Mouse (Mus musculus): ENCODE measurements at regions not wholly inside any gene's neighbourhood (a gene's known extent, or its start where the extent isn't known, plus 50 kb on each side); places are given as distances from the start of the nearest gene placed in this dataset.

DNA sequence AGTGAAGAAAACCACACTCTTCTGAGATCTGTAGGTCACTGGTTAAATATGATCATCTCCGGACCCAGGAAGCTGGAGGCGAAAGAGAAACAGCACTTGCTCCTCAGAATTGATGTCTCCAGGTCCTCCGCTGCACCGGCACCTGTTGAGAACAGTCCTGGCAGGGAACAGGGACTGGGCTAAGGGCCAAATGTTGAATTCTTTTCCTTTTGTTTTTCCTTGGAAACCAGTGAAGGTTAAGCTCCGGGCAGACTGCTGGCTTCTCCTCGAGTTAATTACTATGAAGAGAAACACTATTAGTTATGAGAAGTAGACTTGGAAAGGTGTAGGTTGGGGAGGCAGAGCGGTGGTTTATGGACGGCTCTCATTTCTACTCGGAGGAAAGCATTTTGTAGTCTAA is 242.7 kb downstream of the Rngtt start:
- DNase-seq, result no peak
- WGBS, result 52% methylated on average over 9 of the region's 9 CpGs
- Histone ChIP-seq H3K4me3 (replicated peaks; ENCODE audit: extremely low read depth, low read depth, low read length) (no peak overlapping the region), H3K4me1 (ENCODE audit: control insufficient read depth, insufficient read depth, low read length) (no peaks in the 10 kb centered on the region)
- TF ChIP-seq POLR2A (IDR thresholded peaks at IDR 0.05; ENCODE audit: borderline replicate concordance, extremely low read depth, low read depth, low read length) (no peak), CTCF (IDR thresholded peaks at IDR 0.05; ENCODE audit: insufficient read depth, low read length) (no peak)

DNA sequence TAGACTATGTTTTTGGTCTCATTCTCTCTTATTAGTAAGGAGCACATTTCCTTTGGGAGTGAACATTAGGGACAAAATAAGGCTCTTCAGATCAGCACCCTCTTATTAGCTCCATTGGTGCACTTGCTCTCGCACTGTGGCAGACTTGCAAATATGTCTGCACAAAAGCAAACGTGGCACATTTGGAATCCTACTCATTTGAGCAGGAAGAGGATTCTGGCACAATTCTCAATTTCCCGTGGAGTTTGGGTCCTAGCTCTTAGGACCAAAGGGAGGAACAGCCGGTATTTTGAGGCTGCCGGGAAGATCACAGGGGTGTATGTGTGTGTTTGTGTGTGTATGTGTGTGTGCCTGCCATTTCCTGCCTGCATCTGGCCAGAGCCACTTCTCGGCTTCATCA is 244.5 kb downstream of the Rngtt start:
- Histone ChIP-seq H3K4me1 (ENCODE audit: control insufficient read depth, insufficient read depth, low read length) (no peaks in the 10 kb centered on the region), H3K4me3 (replicated peaks; ENCODE audit: extremely low read depth, low read depth, low read length) (no peak overlapping the region)
- no peak for TF ChIP-seq POLR2A (IDR thresholded peaks at IDR 0.05; ENCODE audit: borderline replicate concordance, extremely low read depth, low read depth, low read length)
- no peak for TF ChIP-seq CTCF (IDR thresholded peaks at IDR 0.05; ENCODE audit: insufficient read depth, low read length)
- 29% methylated on average over 6 of the region's 6 CpGs for WGBS
- DNase-seq, result no peak

DNA sequence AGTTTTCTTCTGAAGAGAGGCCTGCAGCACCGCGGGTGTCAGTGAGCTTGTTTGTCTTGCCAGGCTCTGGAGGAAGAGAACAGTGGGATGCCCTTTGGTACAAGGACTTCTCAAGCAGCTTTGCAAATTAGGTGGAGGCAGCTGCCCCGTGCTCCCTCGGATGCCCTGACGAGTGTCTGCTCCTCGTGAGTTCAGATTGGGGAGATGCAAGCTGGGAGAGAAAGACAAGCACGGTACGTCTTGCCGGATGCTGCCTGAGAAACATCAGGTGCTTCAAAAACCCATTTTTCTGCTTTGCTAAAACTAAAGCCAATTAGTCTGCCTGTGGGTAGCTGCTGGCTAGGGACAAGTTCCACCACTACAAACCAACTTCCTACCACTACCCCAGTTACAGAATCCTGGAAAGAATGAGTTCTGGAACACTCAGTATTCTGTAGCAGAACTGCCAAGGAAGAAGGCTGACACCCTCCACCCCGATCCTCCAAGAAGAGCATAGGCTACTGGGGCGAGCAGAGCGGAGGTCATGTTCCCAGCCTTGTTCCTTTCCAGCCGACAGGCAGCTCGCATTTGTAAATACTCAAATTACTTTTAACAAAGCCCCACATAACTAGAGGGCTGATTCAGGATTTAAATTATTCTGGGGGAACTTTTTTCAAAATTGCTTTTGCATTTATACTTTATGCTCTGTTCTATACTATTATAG is 245.3 kb downstream of the Rngtt start:
- Histone ChIP-seq H3K4me1 (ENCODE audit: control insufficient read depth, insufficient read depth, low read length) (no peaks in the 10 kb centered on the region), H3K4me3 (replicated peaks; ENCODE audit: extremely low read depth, low read depth, low read length) (no peak overlapping the region)
- DNase-seq, result no peak
- TF ChIP-seq POLR2A (IDR thresholded peaks at IDR 0.05; ENCODE audit: borderline replicate concordance, extremely low read depth, low read depth, low read length), result no peak
- no peak for TF ChIP-seq CTCF (IDR thresholded peaks at IDR 0.05; ENCODE audit: insufficient read depth, low read length)
- WGBS, result 27% methylated on average over 14 of the region's 14 CpGs

DNA sequence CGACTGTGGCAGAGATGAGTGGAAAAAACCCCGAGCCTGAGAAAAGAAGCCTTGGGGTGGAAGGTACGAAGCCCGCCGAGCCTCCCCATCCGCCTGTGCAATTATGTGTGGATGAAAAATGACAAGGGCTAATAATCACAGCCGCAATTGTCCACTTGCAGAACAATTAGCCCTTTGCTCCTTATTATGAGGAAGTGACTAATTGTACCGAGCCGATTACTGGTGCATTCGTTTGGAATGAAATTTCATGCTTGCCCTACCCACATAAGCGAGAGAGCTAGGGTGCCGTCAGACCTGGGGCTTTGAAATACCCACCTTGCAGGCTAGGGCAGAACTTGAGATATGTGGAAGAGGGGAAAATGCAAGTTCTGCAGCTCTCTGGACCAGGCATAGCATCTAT is 245.9 kb downstream of the Rngtt start:
- TF ChIP-seq CTCF (IDR thresholded peaks at IDR 0.05; ENCODE audit: insufficient read depth, low read length) (no peak), POLR2A (IDR thresholded peaks at IDR 0.05; ENCODE audit: borderline replicate concordance, extremely low read depth, low read depth, low read length) (no peak)
- Histone ChIP-seq H3K4me1 (ENCODE audit: control insufficient read depth, insufficient read depth, low read length) (no peaks in the 10 kb centered on the region), H3K4me3 (replicated peaks; ENCODE audit: extremely low read depth, low read depth, low read length) (no peak overlapping the region)
- DNase-seq, result no peak
- 58% methylated on average over 12 of the region's 12 CpGs for WGBS

DNA sequence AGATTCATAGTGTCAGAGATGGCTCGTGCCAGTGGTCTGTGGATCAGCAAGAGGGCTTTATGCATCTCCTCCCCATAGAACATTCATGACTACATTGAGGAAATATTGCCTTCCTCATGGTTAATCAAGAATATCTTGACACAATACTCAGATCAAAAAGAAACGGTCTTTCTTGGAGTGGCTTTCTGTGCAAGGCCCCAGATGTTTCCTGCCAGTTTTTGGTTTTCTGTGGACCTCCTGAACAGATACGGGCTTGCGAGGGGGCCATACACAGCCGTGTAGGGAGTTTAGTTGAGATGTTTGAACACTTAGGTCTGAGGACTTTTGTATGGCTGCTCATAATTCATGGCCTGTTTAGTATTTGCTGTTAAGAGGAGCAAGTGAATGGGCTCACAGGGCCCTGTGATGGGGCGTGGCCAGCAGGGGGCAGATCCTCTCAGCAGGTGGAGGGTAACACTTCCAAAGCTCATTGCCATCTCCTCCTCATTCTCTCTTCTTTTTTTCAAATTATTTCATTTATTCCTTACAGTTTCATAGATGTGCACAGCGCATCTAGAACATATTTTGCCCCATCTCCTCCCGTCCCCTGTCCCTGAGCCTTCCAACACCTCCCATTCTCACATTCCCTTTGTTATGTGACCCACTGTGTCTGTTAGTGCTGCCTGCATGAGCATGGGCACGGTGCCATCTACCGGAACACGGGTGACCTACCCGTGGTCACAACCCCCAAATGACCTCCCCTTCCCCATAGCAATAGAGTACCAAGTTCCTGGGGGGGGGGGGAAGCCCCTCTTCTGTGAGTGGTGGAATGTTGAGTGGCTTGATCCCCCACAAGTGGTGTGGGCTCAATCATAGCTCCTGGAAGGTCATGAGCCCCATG is 246.8 kb downstream of the Rngtt start:
- Histone ChIP-seq H3K4me1 (ENCODE audit: control insufficient read depth, insufficient read depth, low read length) (no peaks in the 10 kb centered on the region), H3K4me3 (replicated peaks; ENCODE audit: extremely low read depth, low read depth, low read length) (no peak overlapping the region)
- no peak for DNase-seq
- WGBS, result 67% methylated on average over 12 of the region's 12 CpGs
- no peak for TF ChIP-seq POLR2A (IDR thresholded peaks at IDR 0.05; ENCODE audit: borderline replicate concordance, extremely low read depth, low read depth, low read length)

DNA sequence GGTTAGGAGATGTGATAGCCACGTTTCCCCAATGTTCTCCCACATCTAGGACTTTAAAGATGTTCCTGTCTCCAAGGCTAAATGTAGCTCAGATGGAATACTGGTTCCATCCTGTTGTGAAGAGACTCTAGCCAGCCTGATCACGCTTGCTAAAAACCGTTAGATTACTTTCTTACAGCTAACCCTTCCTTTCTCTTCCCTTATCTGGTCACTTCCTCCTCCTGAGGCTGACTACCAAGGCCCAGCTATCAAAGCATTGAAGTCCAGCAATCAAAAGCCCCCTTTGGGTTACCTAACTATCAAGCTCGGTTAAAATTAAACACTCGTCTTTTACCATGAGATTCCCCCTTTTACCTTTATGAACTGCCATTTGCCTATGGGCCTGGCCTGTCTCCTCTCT is 260.2 kb downstream of the Rngtt start:
- Histone ChIP-seq H3K4me3 (replicated peaks; ENCODE audit: extremely low read depth, low read depth, low read length) (no peak overlapping the region), H3K4me1 (ENCODE audit: control insufficient read depth, insufficient read depth, low read length) (no peaks in the 10 kb centered on the region)
- DNase-seq, result no peak
- TF ChIP-seq CTCF (IDR thresholded peaks at IDR 0.05; ENCODE audit: insufficient read depth, low read length) (no peak), POLR2A (IDR thresholded peaks at IDR 0.05; ENCODE audit: borderline replicate concordance, extremely low read depth, low read depth, low read length) (no peak)
- WGBS, result 72% methylated on average over 5 of the region's 5 CpGs

DNA sequence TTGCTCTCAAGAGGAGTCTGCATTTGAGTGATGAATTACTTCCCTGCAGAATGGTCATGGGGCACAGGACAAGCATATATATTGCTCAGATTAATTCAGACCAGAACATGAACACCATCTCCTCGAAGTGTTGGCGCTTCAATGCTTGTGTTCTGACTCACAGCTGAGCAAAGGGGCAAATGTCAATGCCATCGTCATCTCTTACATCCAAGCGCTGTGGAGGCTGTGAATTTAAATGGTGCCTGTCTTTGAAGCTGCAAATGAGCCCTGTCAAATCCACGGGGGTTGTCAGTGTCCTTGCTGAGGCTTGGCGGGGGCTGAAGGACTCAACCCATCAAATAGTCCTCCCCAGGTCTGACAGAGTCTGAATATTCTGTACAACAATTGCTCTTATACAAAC is 261.2 kb downstream of the Rngtt start:
- DNase-seq, result no peak
- Histone ChIP-seq H3K4me1 (ENCODE audit: control insufficient read depth, insufficient read depth, low read length) (no peaks in the 10 kb centered on the region), H3K4me3 (replicated peaks; ENCODE audit: extremely low read depth, low read depth, low read length) (no peak overlapping the region)
- TF ChIP-seq POLR2A (IDR thresholded peaks at IDR 0.05; ENCODE audit: borderline replicate concordance, extremely low read depth, low read depth, low read length) (no peak), CTCF (IDR thresholded peaks at IDR 0.05; ENCODE audit: insufficient read depth, low read length) (no peak)
- 53% methylated on average over 6 of the region's 6 CpGs for WGBS

DNA sequence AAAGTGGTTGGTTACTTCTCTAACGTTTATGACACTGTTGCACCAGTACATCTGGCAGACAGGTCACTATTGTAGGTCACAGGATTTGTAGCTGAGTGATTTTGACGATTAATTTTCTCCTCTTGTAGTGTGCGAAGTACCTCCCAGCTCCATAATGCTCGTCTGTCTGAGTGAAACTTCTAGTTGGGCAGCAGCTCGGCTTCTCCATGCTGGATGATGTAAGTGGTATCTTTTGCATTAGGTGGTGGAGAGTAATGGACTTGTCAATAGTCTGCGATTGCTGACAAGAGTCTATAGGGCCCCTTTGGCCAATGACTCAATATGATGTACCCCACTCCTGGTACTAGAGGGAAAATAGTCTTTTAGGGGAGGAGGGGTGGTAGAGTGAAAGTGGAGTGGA is 267.5 kb downstream of the Rngtt start:
- TF ChIP-seq POLR2A (IDR thresholded peaks at IDR 0.05; ENCODE audit: borderline replicate concordance, extremely low read depth, low read depth, low read length) (no peak), CTCF (IDR thresholded peaks at IDR 0.05; ENCODE audit: insufficient read depth, low read length) (no peak)
- no peak for DNase-seq
- WGBS, result 89% methylated on average over 6 of the region's 6 CpGs
- H3K4me3 ChIP-seq (replicated peaks; ENCODE audit: extremely low read depth, low read depth, low read length), result no peak overlapping the region
- H3K4me1 ChIP-seq (ENCODE audit: control insufficient read depth, insufficient read depth, low read length), result no peaks in the 10 kb centered on the region

DNA sequence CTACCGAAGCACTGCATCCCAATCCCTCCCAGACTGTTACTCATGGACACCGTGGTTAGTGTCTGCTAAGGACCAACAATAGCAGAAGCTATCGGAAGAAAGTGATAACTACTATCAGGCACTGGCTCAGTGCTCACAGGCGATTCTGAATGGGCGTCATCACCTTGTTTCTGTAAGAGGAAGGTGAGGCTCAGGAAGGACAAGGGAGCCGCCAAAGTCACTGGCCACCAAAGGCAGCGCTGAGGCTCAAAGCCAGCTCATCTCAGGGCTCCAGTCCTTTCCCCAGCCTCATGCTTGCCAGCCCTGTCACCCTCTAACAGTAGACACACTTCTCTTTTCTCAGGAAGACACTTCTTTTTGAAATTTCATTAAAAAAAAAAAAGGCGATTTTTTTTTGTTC is 270.4 kb downstream of the Rngtt start:
- no peak for TF ChIP-seq CTCF (IDR thresholded peaks at IDR 0.05; ENCODE audit: insufficient read depth, low read length)
- TF ChIP-seq POLR2A (IDR thresholded peaks at IDR 0.05; ENCODE audit: borderline replicate concordance, extremely low read depth, low read depth, low read length), result no peak
- H3K4me1 ChIP-seq (ENCODE audit: control insufficient read depth, insufficient read depth, low read length), result no peaks in the 10 kb centered on the region
- 77% methylated on average over 8 of the region's 8 CpGs for WGBS
- no peak for DNase-seq
- H3K4me3 ChIP-seq (replicated peaks; ENCODE audit: extremely low read depth, low read depth, low read length), result no peak overlapping the region

DNA sequence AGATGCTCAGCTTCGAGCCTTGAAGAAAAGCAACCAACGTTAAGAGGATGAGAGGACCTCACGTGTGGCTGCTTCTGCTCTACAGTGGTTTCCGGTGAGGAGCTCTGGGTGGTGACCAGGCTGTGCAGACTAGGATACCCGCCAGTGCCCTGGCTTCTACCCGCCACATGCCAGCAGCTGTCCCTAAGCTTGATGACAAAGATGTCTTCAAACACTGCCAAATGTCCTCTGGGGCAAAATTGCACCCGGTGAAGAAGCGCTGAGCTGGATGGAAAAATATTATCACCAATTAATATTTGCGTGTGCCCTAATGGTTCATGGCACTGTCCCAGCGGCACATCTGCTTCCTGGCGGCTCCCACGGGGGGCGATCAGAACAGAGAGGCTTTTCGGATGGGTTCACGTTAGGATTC is 271.1 kb downstream of the Rngtt start:
- TF ChIP-seq POLR2A (IDR thresholded peaks at IDR 0.05; ENCODE audit: borderline replicate concordance, extremely low read depth, low read depth, low read length) (no peak), CTCF (IDR thresholded peaks at IDR 0.05; ENCODE audit: insufficient read depth, low read length) (no peak)
- no peaks in the 10 kb centered on the region for H3K4me1 ChIP-seq (ENCODE audit: control insufficient read depth, insufficient read depth, low read length)
- 60% methylated on average over 15 of the region's 15 CpGs for WGBS

More for the DNA sequence above, 271.1 kb downstream of the Rngtt start:
- H3K4me3 ChIP-seq (replicated peaks; ENCODE audit: extremely low read depth, low read depth, low read length), result no peak overlapping the region
- DNase-seq, result no peak
